21 mouse cellular contexts compared by ENCODE assay signal in genomic region chr12:79729926-79730506, GRCm38 (mm10).
A peak's percentile ranks its signal among the peaks of the same experiment; 100 is the strongest.
DNase-seq lines count a peak whose midpoint lies in the region; ATAC-seq lines count a peak whose summit lies in the region.
"Had no signal": no experiment of that assay in that cellular context is flagged by ENCODE, and none has a peak within 500 bp of the region (broad histone marks: within the 10 kb centered on the region; RNA-seq: fewer than 3 reads in every experiment).

No protein-coding gene starts in this region.

- WGBS in heart, embryonic 10.5 days = 74% methylated on average over 5 of the region's 5 CpGs
- 70% methylated on average over 5 of the region's 5 CpGs for WGBS in neural tube, embryonic 11.5 days
- WGBS in limb, embryonic 13.5 days = 23% methylated on average over 5 of the region's 5 CpGs

- H3K36me3 ChIP-seq in heart, embryonic 10.5 days = peaks cover 3% of the 10 kb centered on the region; the same call in 1 of the 2 replicates
- no peaks in the 10 kb centered on the region for H3K36me3 ChIP-seq in neural tube, embryonic 11.5 days (ENCODE audit: control insufficient read depth, insufficient read depth, low read length)
- H3K36me3 ChIP-seq in limb, embryonic 13.5 days = peaks cover 10% of the 10 kb centered on the region
- H3K36me3 ChIP-seq: hindbrain, embryonic 15.5 days; intestine, embryonic 15.5 days; neural tube, embryonic 13.5 days had no signal

- H3K27me3 ChIP-seq in heart, embryonic 10.5 days (ENCODE audit: insufficient read depth, poor library complexity, severe bottlenecking) = no peaks in the 10 kb centered on the region
- no peaks in the 10 kb centered on the region for H3K27me3 ChIP-seq in neural tube, embryonic 11.5 days (ENCODE audit: control insufficient read depth, insufficient read depth, low read length)
- H3K27me3 ChIP-seq in limb, embryonic 13.5 days = no peaks in the 10 kb centered on the region
- H3K27me3 ChIP-seq: hindbrain, embryonic 15.5 days; intestine, embryonic 15.5 days; midbrain, embryonic 13.5 days; neural tube, embryonic 13.5 days had no signal

- H3K4me3 ChIP-seq in heart, embryonic 10.5 days = no peak overlapping the region
- H3K4me3 ChIP-seq in neural tube, embryonic 11.5 days (ENCODE audit: low read depth, low read length) = no peak overlapping the region
- no peak overlapping the region for H3K4me3 ChIP-seq in limb, embryonic 13.5 days
- H3K4me3 ChIP-seq: hindbrain, embryonic 15.5 days; intestine, embryonic 15.5 days; layer of hippocampus, adult 2 months; midbrain, embryonic 13.5 days; neural tube, embryonic 13.5 days had no signal

- intact Hi-C loops in heart, postnatal 10 days (cut with DNase I) = loop anchor here (5.0 kb wide), 1 partner anchor 48 kb away; no protein-coding TSS in a partner anchor

- peaks cover 3% of the 10 kb centered on the region; the same call in 1 of the 2 replicates for H3K4me1 ChIP-seq in heart, embryonic 10.5 days
- no peaks in the 10 kb centered on the region; the same call in 1 of the 2 replicates for H3K4me1 ChIP-seq in neural tube, embryonic 11.5 days (ENCODE audit: control insufficient read depth, insufficient read depth, low read length)
- H3K4me1 ChIP-seq in limb, embryonic 13.5 days = peaks cover 48% of the 10 kb centered on the region

- H3K9ac ChIP-seq in neural tube, embryonic 11.5 days (ENCODE audit: low read length) = no peak overlapping the region
- no peak overlapping the region for H3K9ac ChIP-seq in limb, embryonic 13.5 days
- H3K9ac ChIP-seq: hindbrain, embryonic 15.5 days; intestine, embryonic 15.5 days; liver, embryonic 14.5 days; midbrain, embryonic 13.5 days; neural tube, embryonic 13.5 days had no signal

- peak; percentile 41 for DNase-seq in heart, embryonic 10.5 days (ENCODE audit: low spot score)
- DNase-seq in heart, postnatal 10 days = no peak
- DNase-seq in neural tube, embryonic 11.5 days (ENCODE audit: low spot score) = no peak
- no peak for DNase-seq in neural tube, embryonic 10.5 days (ENCODE audit: extremely low spot score, low spot score)
- DNase-seq: adrenal gland, postnatal 14 days; cerebellum, adult 9-10 months; gastrocnemius, postnatal 14 days; heart, adult 18-20 months; heart, postnatal 36 days; kidney, adult 8-10 months; kidney, postnatal 25 days; thymus, adult 2 months had no signal

- no peak overlapping the region for H3K27ac ChIP-seq in heart, embryonic 10.5 days
- peak overlapping the region; percentile 11; the same call in 1 of the 2 replicates for H3K27ac ChIP-seq in neural tube, embryonic 11.5 days (ENCODE audit: low read depth, low read length)
- peak overlapping the region; percentile 74; the same call in 1 of the 2 replicates for H3K27ac ChIP-seq in limb, embryonic 13.5 days
- H3K27ac ChIP-seq: hindbrain, embryonic 15.5 days; intestine, embryonic 15.5 days; layer of hippocampus, adult 2 months; liver, embryonic 14.5 days; midbrain, embryonic 13.5 days; neural tube, embryonic 13.5 days had no signal

- no peak overlapping the region for H3K4me2 ChIP-seq in neural tube, embryonic 11.5 days (ENCODE audit: low read depth)
- no peak overlapping the region for H3K4me2 ChIP-seq in limb, embryonic 13.5 days (replicated peaks)
- H3K4me2 ChIP-seq: hindbrain, embryonic 15.5 days; intestine, embryonic 15.5 days; midbrain, embryonic 13.5 days; neural tube, embryonic 13.5 days had no signal

- H3K9me3 ChIP-seq in heart, embryonic 10.5 days = peaks cover 10% of the 10 kb centered on the region
- H3K9me3 ChIP-seq in neural tube, embryonic 11.5 days (ENCODE audit: control insufficient read depth, low read length) = peaks cover 8% of the 10 kb centered on the region; the same call in 1 of the 2 replicates
- peaks cover 14% of the 10 kb centered on the region for H3K9me3 ChIP-seq in limb, embryonic 13.5 days
- H3K9me3 ChIP-seq: hindbrain, embryonic 15.5 days; intestine, embryonic 15.5 days had no signal

- no peak for ATAC-seq in neural tube, embryonic 11.5 days (ENCODE audit: insufficient read depth, low FRiP score, low TSS enrichment)
- peak; percentile 92 for ATAC-seq in limb, embryonic 13.5 days (ENCODE audit: low FRiP score, low read depth)
- ATAC-seq in CD4-positive, CD25-positive, alpha-beta regulatory T cell, adult 4 months = no peak
- no peak for ATAC-seq in inflammation-experienced regulatory T-cells, adult 6 months
- ATAC-seq: intestine, embryonic 15.5 days; midbrain, embryonic 13.5 days had no signal
